Mouse (Mus musculus) ES-Bruce4 (cell line): ENCODE results near the gene Krtcap3.

Source experiments
- CTCF ChIP-seq: IDR thresholded peaks from one replicate; pipeline ENCODE4 v1.8.1; 2011; ENCODE audit warnings: low read depth, low read length
- EP300 ChIP-seq: IDR thresholded peaks from 2 replicates; pipeline ENCODE4 v1.6.1; 2011; ENCODE audit warnings: low read depth, low read length; ENCODE audit not compliant: insufficient read depth
- POLR2A ChIP-seq: IDR thresholded peaks from one replicate; pipeline ENCODE4 v1.8.1; 2011; ENCODE audit warnings: low read length; ENCODE audit not compliant: insufficient read depth

- TF ChIP-seq CTCF (no peak), EP300 (no peak), POLR2A (no peak)
Observed at GRCm38 (mm10) chr5:31250716-31251115, 775 bp upstream of the Krtcap3 start.
